Mouse (Mus musculus) heart, postnatal 10 days (tissue): ENCODE data around the gene Il27ra. TPM values are rescaled to one million over a fixed set of nuclear protein-coding genes. Genes with fewer than 3 reads are reported as not detected.
"Not testable (repeated sequence)": the region's sequence is repeated elsewhere in the genome, so short reads cannot be mapped to it uniquely, and the experiment has no call there.

Source experiments
- DNase-seq, 2 experiments: peaks; one replicate each; pipeline ENCODE4 v3.0.0; 2021
- intact Hi-C: fragments of 180-260 bp; cut with DNase I; formaldehyde crosslinking; loops from one replicate; pipeline ENCODE4 v1.15.1; 2025
- total RNA-seq, 2 experiments: library from RNA; stranded (reverse); gene quantifications; 2 replicates each; pipeline ENCODE4 v1.2.3; 2021

Il27ra gene
- total RNA-seq, 2 experiments from 2014 or later, result 5.9 to 6.0 TPM

GRCm38 (mm10) chr8:84025863-84026262 lies 16.5 kb downstream of the Il27ra start:
- DNase-seq, result peak in 1 of 2 experiments; percentile 55
- intact Hi-C loops, result no loop called here

- DNase-seq, result peak; percentile 59 to 75
- intact Hi-C loops, result loop anchor here (5.0 kb wide), 1 partner anchor 203 kb away; no protein-coding TSS in a partner anchor
These were observed 18.2 kb downstream of the Il27ra start for GRCm38 (mm10) chr8:84024171-84024570.

GRCm38 (mm10) chr8:84023631-84024030 lies 18.8 kb downstream of the Il27ra start:
- DNase-seq, result no peak
- intact Hi-C loops, result loop anchor here (5.0 kb wide), 1 partner anchor 204 kb away; no protein-coding TSS in a partner anchor

- intact Hi-C loops, result loop anchor here (5.0 kb wide), 1 partner anchor 204 kb away; no protein-coding TSS in a partner anchor
- DNase-seq, result peak; percentile 90 to 92
These were observed 19.3 kb downstream of the Il27ra start for GRCm38 (mm10) chr8:84023085-84023484.

GRCm38 (mm10) chr8:84021569-84021968 lies 20.8 kb downstream of the Il27ra start:
- no peak for DNase-seq
- intact Hi-C loops, result loop anchor here (5.0 kb wide), 1 partner anchor 206 kb away; no protein-coding TSS in a partner anchor

GRCm38 (mm10) chr8:84021096-84021495 lies 21.3 kb downstream of the Il27ra start, which contains the start of gene Palm3:
Palm3 (plus strand) TSS chr8:84021471.
- no peak for DNase-seq
- intact Hi-C loops, result loop anchor here (5.0 kb wide), 1 partner anchor 206 kb away; no protein-coding TSS in a partner anchor

- DNase-seq, result no peak
- intact Hi-C loops, result loop anchor here (5.0 kb wide), 1 partner anchor 208 kb away; no protein-coding TSS in a partner anchor
These were observed 22.7 kb downstream of the Il27ra start for GRCm38 (mm10) chr8:84019738-84020137.

- DNase-seq, result no peak
- intact Hi-C loops, result no loop called here
These were observed 26.6 kb downstream of the Il27ra start for GRCm38 (mm10) chr8:84015833-84016232.

GRCm38 (mm10) chr8:84012499-84013165 lies 29.8 kb downstream of the Il27ra start:
- no peak for DNase-seq

GRCm38 (mm10) chr8:84011705-84012498 lies 30.5 kb downstream of the Il27ra start, which contains the start of gene 2210011C24Rik:
2210011C24Rik (minus strand) TSS chr8:84012171.
- peak in 1 of 2 experiments; percentile 38 for DNase-seq
- intact Hi-C loops, result loop anchor here (5.0 kb wide), 1 partner anchor 345 kb away; no protein-coding TSS in a partner anchor

More at GRCm38 (mm10) chr8:84012499-84013165, 29.8 kb downstream of the Il27ra start:
- intact Hi-C loops, result loop anchor here (5.0 kb wide), 1 partner anchor 345 kb away; no protein-coding TSS in a partner anchor

GRCm38 (mm10) chr8:84010625-84011611 lies 31.5 kb downstream of the Il27ra start:
- peak; percentile 83 to 86 for DNase-seq
- intact Hi-C loops, result loop anchor here (5.0 kb wide), 1 partner anchor 346 kb away; no protein-coding TSS in a partner anchor

- DNase-seq, result peak; percentile 91 to 94
- intact Hi-C loops, result loop anchor here (5.0 kb wide), 2 partner anchors 57 to 347 kb away; partner anchors contain the start of genes Gm10643 and Rfx1
These were observed 32.5 kb downstream of the Il27ra start for GRCm38 (mm10) chr8:84009876-84010275.

GRCm38 (mm10) chr8:84008362-84008761 lies 34.0 kb downstream of the Il27ra start:
- no peak for DNase-seq
- intact Hi-C loops, result loop anchor here (5.0 kb wide), 1 partner anchor 59 kb away; the partner anchor contains the start of genes Gm10643 and Rfx1

- intact Hi-C loops, result loop anchor here (5.0 kb wide), 1 partner anchor 62 kb away; the partner anchor contains the start of genes Gm10643 and Rfx1
These were observed 36.9 kb downstream of the Il27ra start for GRCm38 (mm10) chr8:84005502-84005901.

GRCm38 (mm10) chr8:84004533-84005201 lies 37.7 kb downstream of the Il27ra start:
- intact Hi-C loops, result loop anchor here (5.0 kb wide), 1 partner anchor 63 kb away; the partner anchor contains the start of genes Gm10643 and Rfx1
- peak; percentile 94 to 95 for DNase-seq

More at GRCm38 (mm10) chr8:84005502-84005901, 36.9 kb downstream of the Il27ra start:
- not testable (repeated sequence) for DNase-seq

GRCm38 (mm10) chr8:84003612-84004246 lies 38.7 kb downstream of the Il27ra start:
- no peak for DNase-seq
- intact Hi-C loops, result no loop called here

- no peak for DNase-seq
- intact Hi-C loops, result no loop called here
These were observed 39.3 kb downstream of the Il27ra start for GRCm38 (mm10) chr8:84002957-84003611.
